Mouse (Mus musculus): ENCODE results near the gene Nmrk2.

- no peak for TF ChIP-seq POLR2A (IDR thresholded peaks at IDR 0.05; ENCODE audit: control insufficient read depth, low read depth, low read length)
- no peak for TF ChIP-seq CTCF (IDR thresholded peaks at IDR 0.05; ENCODE audit: control insufficient read depth, insufficient read depth, insufficient replicate concordance, low read depth, low read length)
Observed at GRCm38 (mm10) chr10:81221402-81222015, 19.7 kb upstream of the Nmrk2 start.

All from testis, adult 2 months (tissue).